Mouse (Mus musculus): ENCODE data around the gene Vwc2.

Gene Vwc2

GRCm38 (mm10) chr11:11113576-11114233, at the start of gene Vwc2:
TSS of gene Vwc2 (plus strand) at chr11:11114223.
- DNase-seq, result peak; percentile 32

GRCm38 (mm10) chr11:11088162-11088756, 25.8 kb upstream of the Vwc2 start:
- no peak for DNase-seq

GRCm38 (mm10) chr11:11097606-11098005, 16.4 kb upstream of the Vwc2 start:
- DNase-seq, result no peak

GRCm38 (mm10) chr11:11098282-11098681, 15.7 kb upstream of the Vwc2 start:
- no peak for DNase-seq

GRCm38 (mm10) chr11:11099011-11099410, 15.0 kb upstream of the Vwc2 start:
- no peak for DNase-seq

GRCm38 (mm10) chr11:11102182-11102581, 11.8 kb upstream of the Vwc2 start:
- no peak for DNase-seq

GRCm38 (mm10) chr11:11102620-11103019, 11.4 kb upstream of the Vwc2 start:
- no peak for DNase-seq

GRCm38 (mm10) chr11:11108922-11109321, 5.1 kb upstream of the Vwc2 start:
- no peak for DNase-seq

GRCm38 (mm10) chr11:11114234-11115030, 409 bp downstream of the Vwc2 start:
- no peak for DNase-seq

GRCm38 (mm10) chr11:11115031-11115647, 1.1 kb downstream of the Vwc2 start:
- no peak for DNase-seq

GRCm38 (mm10) chr11:11115648-11116590, 1.9 kb downstream of the Vwc2 start:
- no peak for DNase-seq

- no peak for DNase-seq
Observed at GRCm38 (mm10) chr11:11116736-11117135, 2.7 kb downstream of the Vwc2 start.

GRCm38 (mm10) chr11:11122866-11123265, 8.8 kb downstream of the Vwc2 start:
- no peak for DNase-seq

GRCm38 (mm10) chr11:11131414-11132077, 17.5 kb downstream of the Vwc2 start:
- DNase-seq, result peak; percentile 10

- no peak for DNase-seq
Observed at GRCm38 (mm10) chr11:11140622-11141021, 26.6 kb downstream of the Vwc2 start.

GRCm38 (mm10) chr11:11152681-11153080, 38.7 kb downstream of the Vwc2 start:
- no peak for DNase-seq

- no peak for DNase-seq
Observed at GRCm38 (mm10) chr11:11171396-11171795, 57.4 kb downstream of the Vwc2 start.

- no peak for DNase-seq
Observed at GRCm38 (mm10) chr11:11175259-11175658, 61.2 kb downstream of the Vwc2 start.

GRCm38 (mm10) chr11:11182705-11183104, 68.7 kb downstream of the Vwc2 start:
- DNase-seq, result no peak

- no peak for DNase-seq
Observed at GRCm38 (mm10) chr11:11223162-11223561, 109.1 kb downstream of the Vwc2 start.

GRCm38 (mm10) chr11:11239346-11239745, 125.3 kb downstream of the Vwc2 start:
- no peak for DNase-seq
